Mouse (Mus musculus) embryonic facial prominence, embryonic 14.5 days (tissue): Measurements from ENCODE around the gene Ccdc187. TPM values are rescaled to one million over a fixed set of nuclear protein-coding genes. Genes with fewer than 3 reads are reported as not detected.
A peak's percentile ranks its signal among the peaks of the same experiment; 100 is the strongest.

Source experiments
- ATAC-seq: fragments of 200-750 bp; cut with Nextera tagmentation; 2 replicates; pipeline ENCODE4 v1.8.0; 2017; ENCODE audit warnings: low read depth, moderate number of reproducible peaks, moderate TSS enrichment
- DNase-seq: peaks from one replicate; pipeline ENCODE4 v3.0.0-alpha.2; 2015; ENCODE audit warnings: low spot score
- H3K27ac ChIP-seq: fragments of 300-500 bp; sonication (generic); replicated peaks from 2 replicates; pipeline ENCODE4 v1.5.1; 2014; ENCODE audit warnings: low read depth, mild to moderate bottlenecking, low read length, moderate library complexity
- H3K27me3 ChIP-seq: fragments of 300-500 bp; sonication (generic); replicated peaks from 2 replicates; pipeline ENCODE4 v1.6.1; 2014; ENCODE audit warnings: low read length; ENCODE audit not compliant: control insufficient read depth, insufficient read depth
- H3K36me3 ChIP-seq: fragments of 300-500 bp; sonication (generic); 2 replicates; pipeline ENCODE4 v1.6.1; 2014; ENCODE audit warnings: low read length, mixed read lengths; ENCODE audit not compliant: control insufficient read depth, insufficient read depth
- H3K4me1 ChIP-seq: fragments of 300-500 bp; sonication (generic); 2 replicates; pipeline ENCODE4 v1.6.1; 2014; ENCODE audit warnings: antibody characterized with exemption, low read length; ENCODE audit not compliant: control insufficient read depth, insufficient read depth
- H3K4me2 ChIP-seq: fragments of 300-500 bp; sonication (generic); 2 replicates; pipeline ENCODE4 v1.6.1; 2014; ENCODE audit warnings: low read depth, mild to moderate bottlenecking, low read length, moderate library complexity, mixed read lengths
- H3K4me3 ChIP-seq: fragments of 300-500 bp; sonication (generic); 2 replicates; pipeline ENCODE4 v1.5.1; 2014; ENCODE audit warnings: low read depth, mild to moderate bottlenecking, low read length
- H3K9ac ChIP-seq: fragments of 300-500 bp; sonication (generic); 2 replicates; pipeline ENCODE4 v1.6.1; 2014; ENCODE audit warnings: low read depth, mild to moderate bottlenecking, low read length, moderate library complexity, mixed read lengths
- H3K9me3 ChIP-seq: fragments of 300-500 bp; sonication (generic); 2 replicates; pipeline ENCODE4 v1.6.1; 2016; ENCODE audit warnings: low read length; ENCODE audit not compliant: control insufficient read depth
- WGBS: fragments of 180-500 bp; shearing (Covaris S2); extraction: QIAGEN DNeasy Blood & Tissue Kit; methylation state at CpG from one replicate; pipeline ENCODE4 v1.1.7; 2014; 5-methylcytosine and 5-hydroxymethylcytosine counted together
- polyA plus RNA-seq: library from polyadenylated mRNA; unstranded; fragments of >200 nt; fragmentation: Nextera tagmentation; extraction: Ambion mirVana; gene quantifications from 2 replicates; pipeline ENCODE4 v1.2.1, GENCODE M21; 2014

The Ccdc187 gene
- polyA plus RNA-seq, 1 experiment from 2014 or later: 0.28 TPM

DNA sequence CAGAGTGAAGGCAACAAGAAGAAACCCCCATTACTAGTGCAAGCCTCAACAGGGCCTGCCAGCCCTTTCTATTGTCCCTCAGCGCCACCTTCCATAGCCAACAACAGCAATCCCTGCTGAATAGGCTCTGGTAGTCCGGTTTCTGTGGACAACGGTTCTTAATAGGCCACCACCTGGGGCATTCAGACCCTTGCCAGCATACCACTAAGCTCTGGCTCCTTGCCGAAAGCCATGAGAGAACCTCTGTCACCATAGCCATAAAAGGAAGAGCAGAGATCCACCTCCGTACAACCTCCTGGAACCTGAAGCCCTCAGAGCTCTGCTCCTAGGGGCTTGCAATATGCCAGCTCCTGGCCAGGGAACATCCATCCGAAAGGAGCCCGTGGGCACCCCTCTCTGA lies 5.0 kb upstream of the Ccdc187 start:
- H3K4me3 ChIP-seq: no peak overlapping the region
- 0 out of 2 replicates have a peak overlapping the region, but pooled peaks have one; percentile 35 for H3K9ac ChIP-seq
- 19% methylated on average over 5 of the region's 7 CpGs for WGBS
- H3K27ac ChIP-seq: peak overlapping the region; percentile 52; the same call in 1 of the 2 replicates
- H3K4me1 ChIP-seq: peaks cover 26% of the 10 kb centered on the region
- no peak for ATAC-seq
- H3K9me3 ChIP-seq: no peaks in the 10 kb centered on the region
- DNase-seq: no peak
- no peaks in the 10 kb centered on the region for H3K27me3 ChIP-seq
- H3K4me2 ChIP-seq: no peak overlapping the region
- no peaks in the 10 kb centered on the region for H3K36me3 ChIP-seq

DNA sequence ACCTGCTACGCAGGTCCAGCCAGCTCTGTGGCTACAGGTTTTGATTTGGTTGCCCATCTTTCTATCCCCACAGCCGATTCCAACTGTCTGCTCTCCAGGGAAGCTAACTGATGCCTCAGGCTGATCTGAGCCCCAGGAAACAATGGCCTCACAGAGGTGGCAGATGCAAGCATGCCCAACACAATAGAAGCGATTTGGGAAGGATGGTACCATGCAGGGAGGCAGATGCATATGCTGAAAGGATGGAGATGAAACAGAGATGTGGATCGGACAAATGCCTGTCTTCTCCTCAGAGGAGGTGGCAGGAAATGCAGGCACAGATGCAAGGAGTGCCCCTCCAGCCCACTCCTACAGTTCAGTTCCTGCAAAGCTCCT lies 4.5 kb upstream of the Ccdc187 start:
- Histone ChIP-seq H3K27me3 (no peaks in the 10 kb centered on the region), H3K27ac (peak overlapping the region; percentile 52), H3K9me3 (no peaks in the 10 kb centered on the region), H3K9ac (peak overlapping the region; percentile 35; the same call in 1 of the 2 replicates), H3K4me3 (no peak overlapping the region), H3K4me2 (peak overlapping the region; percentile 28; the same call in 1 of the 2 replicates), H3K4me1 (peaks cover 26% of the 10 kb centered on the region), H3K36me3 (no peaks in the 10 kb centered on the region)
- ATAC-seq (peak; percentile 9; the same call in 1 of the 2 replicates), DNase-seq (no peak)
- 9% methylated on average over 4 of the region's 4 CpGs for WGBS

DNA sequence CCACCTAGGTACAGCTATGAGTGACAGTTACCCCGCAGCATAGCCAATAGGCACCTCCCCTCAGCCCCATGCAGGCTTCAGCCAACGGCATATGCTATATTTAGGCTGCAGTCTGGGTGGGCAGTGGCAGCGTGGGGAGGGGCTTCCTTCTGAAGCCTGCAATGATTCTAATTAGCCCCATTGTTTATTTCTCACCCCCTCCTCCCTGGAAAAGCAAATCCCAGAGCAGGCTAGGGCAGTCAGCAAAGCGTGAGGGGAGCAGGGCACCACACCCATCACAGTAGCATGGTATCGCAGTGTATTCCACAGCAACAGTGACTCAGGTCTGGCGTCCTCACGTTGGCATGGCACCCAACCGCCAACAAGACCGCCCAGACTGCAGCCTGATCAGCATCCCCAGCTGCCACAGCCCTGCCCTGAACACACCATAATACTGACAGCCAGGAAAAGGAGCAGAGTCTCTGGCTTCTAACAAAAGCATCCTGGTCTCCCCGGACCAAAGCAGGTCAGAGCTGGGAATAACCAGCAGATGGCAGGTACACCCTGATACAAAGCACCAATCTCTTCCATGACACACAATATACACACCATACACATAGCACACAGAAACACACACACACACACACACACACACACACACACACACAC lies 4.0 kb upstream of the Ccdc187 start:
- peak overlapping the region; percentile 3; the same call in 1 of the 2 replicates for H3K4me3 ChIP-seq
- H3K9me3 ChIP-seq: no peaks in the 10 kb centered on the region
- DNase-seq (peak; percentile 86), ATAC-seq (peak; percentile 87)
- H3K27me3 ChIP-seq: no peaks in the 10 kb centered on the region
- peak overlapping the region; percentile 28 for H3K4me2 ChIP-seq
- peaks cover 26% of the 10 kb centered on the region for H3K4me1 ChIP-seq
- 2% methylated on average over 9 of the region's 10 CpGs for WGBS
- H3K27ac ChIP-seq: peak overlapping the region; percentile 55
- no peaks in the 10 kb centered on the region for H3K36me3 ChIP-seq
- H3K9ac ChIP-seq: peak overlapping the region; percentile 35; the same call in 1 of the 2 replicates

DNA sequence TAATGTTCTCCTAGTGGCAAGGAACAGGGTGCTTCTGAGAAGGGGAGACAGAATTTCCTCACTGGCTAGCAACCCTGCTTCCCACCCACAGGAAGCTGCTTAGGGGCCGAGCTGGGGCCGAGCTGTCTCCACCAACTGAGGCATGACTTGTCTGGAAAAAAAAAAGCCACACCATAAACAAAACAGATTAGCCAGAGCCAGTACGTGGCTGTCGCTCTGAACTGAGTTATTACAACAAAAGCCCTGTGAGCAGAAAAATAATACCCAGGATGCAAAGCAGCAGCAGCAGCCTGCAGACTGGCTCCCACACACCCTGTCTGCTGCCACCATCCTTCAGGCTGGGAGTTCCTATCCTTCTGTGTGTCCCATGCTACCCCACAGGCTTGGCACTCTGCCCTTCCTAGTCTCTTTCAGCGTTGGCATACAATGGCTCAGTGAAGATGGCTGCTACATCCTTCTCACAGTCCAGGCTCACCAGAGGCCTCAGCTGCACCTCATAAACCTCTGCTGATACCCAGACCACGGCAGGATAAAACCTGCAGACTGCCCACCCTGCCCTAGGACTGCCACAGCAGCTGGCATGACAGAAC lies 2.3 kb upstream of the Ccdc187 start:
- Histone ChIP-seq H3K27ac (peak overlapping the region; percentile 63), H3K4me3 (no peak overlapping the region), H3K36me3 (no peaks in the 10 kb centered on the region), H3K9me3 (no peaks in the 10 kb centered on the region), H3K9ac (no peak overlapping the region), H3K4me1 (peaks cover 26% of the 10 kb centered on the region), H3K27me3 (no peaks in the 10 kb centered on the region), H3K4me2 (no peak overlapping the region)
- DNase-seq (peak; percentile 42), ATAC-seq (no peak)
- 25% methylated on average over 6 of the region's 6 CpGs for WGBS

DNA sequence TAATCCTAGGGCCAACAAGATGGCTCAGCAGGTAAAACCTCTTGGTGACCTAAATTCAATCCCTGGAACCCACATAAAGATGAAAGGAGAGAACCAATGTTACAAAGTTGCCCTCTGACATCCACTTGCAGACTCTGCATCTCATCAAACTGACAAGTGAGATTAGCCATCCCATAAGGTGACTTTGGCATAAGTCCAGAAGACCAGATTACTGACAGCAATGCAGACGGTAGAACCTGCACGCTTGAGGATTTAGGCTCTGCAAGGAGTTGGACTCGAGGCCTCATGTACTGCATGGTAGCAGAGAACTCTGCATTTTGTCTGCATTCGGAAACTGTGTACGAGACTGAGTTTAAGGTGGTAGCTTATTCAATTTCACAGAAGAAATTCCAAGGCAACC lies 4.2 kb downstream of the Ccdc187 start:
- H3K4me3 ChIP-seq: no peak overlapping the region
- no peak overlapping the region for H3K4me2 ChIP-seq
- no peaks in the 10 kb centered on the region for H3K4me1 ChIP-seq
- no peaks in the 10 kb centered on the region for H3K9me3 ChIP-seq
- DNase-seq (no peak), ATAC-seq (no peak)
- H3K36me3 ChIP-seq: no peaks in the 10 kb centered on the region
- 73% methylated on average over 5 of the region's 5 CpGs for WGBS
- no peak overlapping the region for H3K9ac ChIP-seq
- H3K27ac ChIP-seq: no peak overlapping the region
- no peaks in the 10 kb centered on the region for H3K27me3 ChIP-seq

DNA sequence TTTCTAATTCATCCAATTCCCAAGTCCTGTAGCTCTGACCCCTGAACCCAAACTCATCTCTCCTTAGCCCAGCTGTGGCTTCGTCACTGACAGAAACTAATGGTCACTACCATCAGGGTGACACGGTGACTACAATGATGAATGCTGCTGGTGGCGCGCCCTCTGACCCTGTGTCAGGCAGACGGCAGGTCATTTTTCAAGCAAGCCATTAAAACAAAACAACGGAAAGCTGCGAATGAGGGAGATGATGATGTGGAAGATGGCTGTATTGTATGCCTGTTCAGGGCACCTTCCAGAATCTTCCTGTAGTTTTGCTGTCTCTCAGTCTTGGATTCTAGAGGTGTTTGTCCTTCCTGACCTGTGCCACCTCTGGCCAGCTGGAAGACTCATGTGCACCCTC lies 8.0 kb downstream of the Ccdc187 start:
- no peak overlapping the region for H3K27ac ChIP-seq
- no peak overlapping the region for H3K9ac ChIP-seq
- no peaks in the 10 kb centered on the region for H3K9me3 ChIP-seq
- H3K27me3 ChIP-seq: no peaks in the 10 kb centered on the region
- H3K4me2 ChIP-seq: no peak overlapping the region
- no peaks in the 10 kb centered on the region for H3K4me1 ChIP-seq
- no peak for ATAC-seq
- 55% methylated on average over 7 of the region's 7 CpGs for WGBS
- H3K4me3 ChIP-seq: no peak overlapping the region
- no peak for DNase-seq
- H3K36me3 ChIP-seq: no peaks in the 10 kb centered on the region

DNA sequence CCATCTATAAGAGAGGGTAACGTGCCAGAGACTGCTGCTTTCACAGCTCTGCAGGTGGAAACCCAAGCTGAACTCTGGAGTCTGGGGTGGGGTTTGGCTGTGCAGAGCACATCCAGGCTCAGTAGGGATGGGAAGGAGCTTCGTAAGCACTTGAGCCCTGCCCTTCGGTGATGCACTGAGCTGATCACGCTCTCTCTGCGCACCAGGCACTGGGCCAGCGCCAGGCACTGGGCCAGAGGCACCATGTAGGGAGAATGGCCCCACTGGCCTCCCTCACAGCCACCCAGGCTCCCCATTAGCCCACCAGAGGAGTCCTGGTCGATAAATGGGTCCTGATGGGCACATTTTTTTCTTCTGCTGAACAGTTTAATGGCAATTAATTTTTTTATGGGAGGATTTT lies 8.6 kb downstream of the Ccdc187 start:
- Histone ChIP-seq H3K4me1 (no peaks in the 10 kb centered on the region), H3K4me3 (no peak overlapping the region), H3K27ac (no peak overlapping the region), H3K9ac (no peak overlapping the region), H3K4me2 (no peak overlapping the region), H3K36me3 (no peaks in the 10 kb centered on the region), H3K27me3 (no peaks in the 10 kb centered on the region), H3K9me3 (no peaks in the 10 kb centered on the region)
- ATAC-seq (0 out of 2 replicates have a peak, but pooled peaks have one; percentile 33), DNase-seq (no peak)
- WGBS: 59% methylated on average over 7 of the region's 7 CpGs

DNA sequence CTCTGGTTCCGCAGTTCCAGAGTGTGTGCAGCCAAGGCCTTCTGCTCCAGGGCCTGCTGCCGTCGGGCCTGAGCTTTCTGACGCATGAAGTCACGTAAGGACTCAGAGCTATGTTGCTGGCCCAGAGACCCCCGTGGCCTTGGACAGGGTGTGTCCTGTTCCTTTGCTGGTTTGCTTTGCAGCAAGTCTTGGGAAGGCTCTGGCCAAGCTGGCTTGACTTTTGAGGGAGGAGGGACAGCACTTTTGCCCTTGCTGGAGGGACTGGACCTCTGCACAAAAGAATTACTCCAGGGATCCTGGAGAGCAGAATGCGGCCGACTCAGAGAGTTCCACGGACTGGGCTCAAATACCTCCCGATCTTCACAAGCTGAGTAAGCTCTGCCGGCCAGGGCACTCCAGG lies 13.8 kb downstream of the Ccdc187 start:
- Histone ChIP-seq H3K4me2 (no peak overlapping the region), H3K9me3 (no peaks in the 10 kb centered on the region), H3K4me3 (no peak overlapping the region), H3K27ac (no peak overlapping the region), H3K4me1 (no peaks in the 10 kb centered on the region), H3K9ac (no peak overlapping the region), H3K27me3 (no peaks in the 10 kb centered on the region), H3K36me3 (no peaks in the 10 kb centered on the region)
- 77% methylated on average over 11 of the region's 11 CpGs for WGBS
- no peak for ATAC-seq
- no peak for DNase-seq

DNA sequence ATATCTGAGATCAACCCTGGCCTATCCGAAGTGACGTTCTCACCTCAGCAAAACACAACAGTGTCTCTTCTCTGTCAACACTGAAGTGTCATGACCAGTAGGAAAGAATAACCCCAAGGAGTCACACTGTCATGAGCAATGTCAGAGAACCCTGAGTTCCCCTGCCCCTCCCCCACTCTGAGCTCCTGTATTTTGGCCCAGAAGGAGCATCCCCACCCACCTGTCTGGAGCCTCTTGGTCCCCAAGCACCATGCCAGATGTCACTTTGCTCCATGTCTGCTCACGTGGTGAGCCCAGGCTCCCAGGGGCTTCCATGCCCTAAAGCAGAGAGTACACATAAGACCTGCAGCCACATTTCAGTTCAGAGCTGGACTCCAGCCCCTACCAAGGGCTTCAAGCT lies 14.6 kb downstream of the Ccdc187 start:
- ATAC-seq (peak; percentile 50; the same call in 1 of the 2 replicates), DNase-seq (no peak)
- Histone ChIP-seq H3K27me3 (no peaks in the 10 kb centered on the region), H3K4me2 (no peak overlapping the region), H3K36me3 (no peaks in the 10 kb centered on the region), H3K9ac (no peak overlapping the region), H3K4me1 (no peaks in the 10 kb centered on the region), H3K4me3 (no peak overlapping the region), H3K27ac (no peak overlapping the region), H3K9me3 (no peaks in the 10 kb centered on the region)
- 70% methylated on average over 3 of the region's 3 CpGs for WGBS
